Mouse (Mus musculus) cerebral cortex, adult 2 months (tissue): ENCODE measurements around the gene Sh2d3c.

Experiments used
- WGBS: fragments of 180-500 bp; shearing (Covaris S2); methylation state at CpG from one replicate; pipeline ENCODE4 v1.1.7; 2018; 5-methylcytosine and 5-hydroxymethylcytosine counted together

The Sh2d3c gene

GRCm38 (mm10) chr2:32720681-32721229 is at the start of gene Sh2d3c:
Sh2d3c (plus strand) TSS chr2:32721055.
- WGBS, result 55% methylated on average over 8 of the region's 8 CpGs

- WGBS, result 85% methylated on average over 9 of the region's 9 CpGs
These were observed 49.7 kb upstream of the Sh2d3c start for GRCm38 (mm10) chr2:32671147-32671546.

- WGBS, result 81% methylated on average over 9 of the region's 9 CpGs
These were observed 48.8 kb upstream of the Sh2d3c start for GRCm38 (mm10) chr2:32671907-32672595.

- WGBS, result 84% methylated on average over 16 of the region's 16 CpGs
These were observed 47.5 kb upstream of the Sh2d3c start for GRCm38 (mm10) chr2:32673176-32673917.

DNA sequence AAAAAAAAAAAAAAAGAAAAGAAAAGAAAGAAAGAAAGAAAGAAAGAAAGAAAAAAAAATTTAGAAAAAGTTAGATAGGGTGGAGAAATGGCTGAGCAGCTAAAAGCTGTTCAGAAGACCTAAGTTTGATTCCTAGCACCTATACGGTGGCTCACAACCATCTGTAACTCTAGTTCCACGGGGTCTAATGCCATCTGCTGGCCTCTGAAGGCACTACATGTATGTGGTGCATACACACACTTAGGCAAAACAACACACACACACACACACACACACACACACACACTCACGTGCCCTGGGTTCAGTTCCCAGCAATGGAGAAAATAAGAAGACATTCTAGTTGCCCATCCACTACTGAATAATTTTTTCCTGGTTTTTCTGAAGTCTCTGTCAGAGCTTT is 44.0 kb upstream of the Sh2d3c start:
- WGBS, result 92% methylated on average over 3 of the region's 3 CpGs

DNA sequence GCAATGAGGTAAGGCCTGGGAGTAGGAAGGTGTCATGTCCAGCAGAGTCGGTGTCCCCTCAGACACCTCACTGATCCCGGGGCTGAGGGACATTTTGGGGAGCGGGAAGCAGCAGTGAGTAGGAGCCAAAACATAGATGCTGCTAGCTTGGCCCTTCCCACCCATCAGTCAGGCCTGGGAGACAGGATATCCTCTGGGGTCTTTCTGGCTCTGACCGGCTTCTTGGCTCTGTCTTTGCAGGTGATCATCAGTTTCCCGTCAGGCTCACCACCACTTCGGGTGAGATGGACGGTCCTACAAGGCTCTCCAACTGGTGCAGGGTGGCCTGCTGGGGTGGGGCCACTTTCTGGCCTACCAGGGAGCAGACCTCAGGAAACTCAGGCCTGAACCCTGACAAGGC is 43.2 kb upstream of the Sh2d3c start:
- 88% methylated on average over 7 of the region's 7 CpGs for WGBS

GRCm38 (mm10) chr2:32680051-32680451 is 40.8 kb upstream of the Sh2d3c start:
- WGBS, result 29% methylated on average over 7 of the region's 7 CpGs

GRCm38 (mm10) chr2:32680961-32681650 is 39.7 kb upstream of the Sh2d3c start:
- WGBS, result 87% methylated on average over 19 of the region's 19 CpGs

- WGBS, result 71% methylated on average over 6 of the region's 6 CpGs
These were observed 39.1 kb upstream of the Sh2d3c start for GRCm38 (mm10) chr2:32681754-32682153.

DNA sequence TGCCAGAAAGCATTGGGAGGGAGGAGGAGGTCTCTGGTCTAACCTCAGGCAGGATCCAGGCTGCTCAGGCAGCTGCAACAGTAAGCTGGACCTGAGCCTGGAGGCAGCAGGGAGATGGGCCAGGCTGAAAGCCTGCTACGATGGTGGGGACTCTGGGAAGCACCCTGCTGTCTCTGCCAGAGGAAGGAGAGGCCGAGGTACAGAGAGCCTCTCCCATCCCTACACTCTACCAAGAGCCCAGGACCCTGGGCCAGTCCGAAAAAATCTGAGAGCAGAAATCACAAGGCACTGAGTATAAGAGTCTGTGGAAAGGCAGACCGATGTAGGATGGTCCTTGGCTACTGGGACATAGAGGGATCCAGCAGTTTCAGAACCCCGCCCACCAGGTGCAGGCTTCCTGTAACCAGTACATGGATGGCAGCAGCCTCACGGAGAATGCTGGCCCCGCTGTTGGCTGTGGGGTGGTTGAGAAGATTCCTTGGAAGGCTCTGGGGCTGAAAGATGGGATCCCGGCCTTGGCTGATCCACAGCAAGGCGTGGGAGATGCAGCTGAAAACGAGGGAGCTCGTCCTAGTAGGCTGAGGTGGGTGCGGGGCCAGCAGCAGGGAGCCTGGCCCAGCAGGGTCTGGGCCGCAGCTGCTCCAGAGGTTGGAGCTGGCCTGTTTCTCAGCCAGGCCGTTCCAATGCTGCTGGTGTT is 38.0 kb upstream of the Sh2d3c start:
- WGBS, result 63% methylated on average over 14 of the region's 14 CpGs

DNA sequence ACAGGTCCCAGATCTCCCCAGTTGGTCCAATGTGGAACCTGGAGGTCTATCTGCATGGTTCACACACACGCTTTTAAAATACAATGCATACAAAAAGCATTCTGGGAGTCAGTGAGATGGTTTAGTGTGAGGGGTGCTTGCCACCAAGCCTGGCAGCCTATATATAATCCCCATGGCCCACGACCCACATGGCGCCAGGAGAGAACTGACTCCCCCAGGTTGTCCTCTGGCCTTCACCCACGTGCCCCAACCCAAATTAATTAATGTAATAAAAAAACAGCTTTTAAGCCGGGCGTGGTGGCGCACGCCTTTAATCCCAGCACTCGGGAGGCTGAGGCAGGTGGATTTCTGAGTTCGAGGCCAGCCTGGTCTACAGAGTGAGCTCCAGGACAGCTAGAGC is 37.2 kb upstream of the Sh2d3c start:
- 94% methylated on average over 10 of the region's 10 CpGs for WGBS

- 89% methylated on average over 15 of the region's 15 CpGs for WGBS
These were observed 36.0 kb upstream of the Sh2d3c start for GRCm38 (mm10) chr2:32684681-32685428.

DNA sequence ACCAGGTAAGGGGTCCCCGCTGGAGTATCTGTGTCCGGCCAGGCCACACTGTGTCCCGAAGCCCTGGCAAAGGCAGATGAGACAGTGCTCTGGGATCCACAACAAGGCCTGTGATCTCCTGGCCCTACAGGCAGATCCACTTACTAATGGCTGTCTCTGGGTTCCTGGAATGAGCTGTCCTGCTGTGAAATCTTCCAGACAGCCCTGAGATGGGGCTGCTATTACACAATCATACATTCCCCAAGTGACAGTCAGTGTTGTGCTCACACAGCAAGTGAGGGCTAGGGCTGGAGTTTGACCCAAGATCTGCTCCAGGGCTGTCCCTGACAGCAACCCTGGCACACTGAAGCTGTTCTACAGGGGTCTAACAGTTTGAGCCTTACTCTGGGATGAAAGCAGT is 35.0 kb upstream of the Sh2d3c start:
- WGBS, result 90% methylated on average over 3 of the region's 3 CpGs

DNA sequence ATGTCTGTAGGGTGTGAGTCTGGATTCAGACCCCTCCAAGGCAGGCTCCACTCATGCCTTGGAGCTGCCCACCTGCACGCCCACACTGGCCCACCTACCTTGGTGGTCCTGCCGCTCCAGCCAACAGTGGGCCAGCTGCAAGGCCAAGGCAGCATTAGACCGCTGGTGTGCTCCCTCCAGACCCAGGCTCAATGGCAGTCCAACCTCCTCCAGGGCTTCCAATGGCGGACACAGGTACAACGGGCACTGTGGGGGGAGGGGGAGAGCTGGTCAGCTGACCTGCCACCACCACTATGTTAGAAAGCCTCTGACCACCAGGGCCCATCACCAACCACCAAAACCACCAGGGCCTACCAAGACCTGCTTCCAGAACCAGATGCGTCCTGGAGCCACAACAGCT is 34.2 kb upstream of the Sh2d3c start:
- 92% methylated on average over 6 of the region's 6 CpGs for WGBS

DNA sequence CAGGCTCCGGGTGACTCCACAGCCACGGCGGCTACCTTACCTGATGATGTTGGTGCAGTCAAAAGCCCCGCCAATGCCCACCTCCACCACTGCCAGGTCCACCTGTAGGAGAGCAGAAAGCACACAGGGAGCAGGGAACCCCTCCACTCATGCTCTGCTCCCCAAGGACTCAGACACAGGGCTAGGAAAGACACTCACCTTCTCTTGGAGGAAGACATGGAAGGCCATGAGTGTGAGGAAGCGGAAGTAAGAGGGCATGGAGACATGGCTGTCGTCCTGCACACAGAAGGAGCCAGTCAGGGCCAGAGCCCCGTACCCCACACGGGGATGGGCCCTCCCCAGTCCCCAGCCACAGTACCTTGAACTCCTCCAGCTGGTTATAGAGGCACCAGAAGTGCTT is 33.3 kb upstream of the Sh2d3c start:
- WGBS, result 97% methylated on average over 8 of the region's 8 CpGs

DNA sequence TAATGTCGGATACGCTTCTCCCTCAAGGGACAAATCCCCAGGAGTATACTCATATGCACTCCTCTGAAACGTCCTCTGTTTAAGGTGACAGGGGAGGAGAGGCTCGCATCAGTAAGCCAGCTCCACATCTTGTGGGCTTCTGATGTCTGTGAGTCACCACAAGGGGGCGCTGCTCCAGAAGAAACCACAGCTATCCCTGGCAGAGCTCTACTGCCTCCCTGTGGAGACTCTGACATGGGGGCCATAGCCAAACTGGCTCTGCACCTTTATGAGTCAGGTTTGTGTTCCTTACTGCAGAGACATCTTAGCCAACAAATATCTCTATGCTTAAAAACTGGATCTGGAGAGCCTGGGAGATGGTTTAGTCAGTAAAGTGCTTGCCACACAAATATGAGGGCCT is 31.4 kb upstream of the Sh2d3c start:
- WGBS, result 25% methylated on average over 5 of the region's 5 CpGs

- WGBS, result 85% methylated on average over 11 of the region's 11 CpGs
These were observed 29.8 kb upstream of the Sh2d3c start for GRCm38 (mm10) chr2:32691041-32691440.

GRCm38 (mm10) chr2:32692496-32692895 is 28.4 kb upstream of the Sh2d3c start:
- 96% methylated on average over 14 of the region's 14 CpGs for WGBS

DNA sequence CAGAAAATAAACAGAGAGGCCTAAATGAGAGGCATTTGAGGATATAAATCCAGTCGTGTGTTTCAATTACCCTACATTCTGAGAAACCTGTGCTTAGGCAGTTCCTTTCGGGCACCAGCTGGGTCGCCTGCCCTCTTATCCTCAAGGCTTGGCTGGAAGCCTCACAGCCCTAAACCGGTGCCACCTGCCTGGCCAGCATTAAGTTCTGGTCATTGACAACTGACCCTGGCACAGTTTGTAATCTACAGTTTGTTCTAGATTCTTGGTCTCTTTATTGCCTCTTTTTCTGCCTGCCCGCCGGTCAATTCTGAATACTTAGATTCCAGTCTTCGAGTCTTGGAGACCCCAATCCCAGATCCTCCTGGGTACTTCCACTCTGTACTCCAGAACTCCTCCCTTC is 27.6 kb upstream of the Sh2d3c start:
- 15% methylated on average over 7 of the region's 7 CpGs for WGBS

DNA sequence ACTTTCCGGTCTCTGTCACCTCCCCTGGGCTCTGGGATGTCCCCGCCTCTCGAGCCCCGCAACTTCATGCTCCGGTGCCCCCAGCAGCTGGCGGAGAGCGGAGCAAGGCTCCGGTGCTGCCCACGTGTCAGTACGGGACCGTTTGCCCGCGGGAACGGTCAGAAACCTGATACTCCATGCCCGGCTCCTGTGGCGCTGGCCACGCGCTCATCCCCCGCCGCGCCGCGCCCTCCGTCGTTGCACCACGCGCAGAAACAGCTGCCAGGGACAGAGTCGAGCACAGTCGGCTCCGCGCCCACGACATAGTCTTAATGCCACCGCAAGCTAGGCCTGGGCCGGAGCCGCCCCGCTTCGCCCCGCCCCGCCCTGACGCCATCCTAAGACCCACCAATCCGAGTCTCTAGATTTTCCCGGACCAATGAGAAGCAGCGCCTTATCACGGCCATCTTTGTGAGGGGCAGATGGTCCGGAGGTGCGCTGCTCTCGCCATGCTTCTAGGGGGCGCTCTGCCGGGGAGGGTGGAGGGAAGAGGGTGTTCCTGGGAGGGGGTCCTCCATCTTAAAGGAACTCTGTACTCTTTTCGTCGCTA is 26.9 kb upstream of the Sh2d3c start:
- under 1% methylated on average over 51 of the region's 51 CpGs for WGBS

GRCm38 (mm10) chr2:32694691-32695090 is 26.2 kb upstream of the Sh2d3c start:
- 83% methylated on average over 12 of the region's 12 CpGs for WGBS
